Mouse (Mus musculus): ENCODE measurements at regions not wholly inside any gene's neighbourhood (a gene's known extent, or its start where the extent isn't known, plus 50 kb on each side); places are given as distances from the start of the nearest gene placed in this dataset.

GRCm38 (mm10) chr12:17481687-17482086, 62.9 kb upstream of the Odc1 start:
- Histone ChIP-seq H3K27ac (replicated peaks) (no peak overlapping the region), H3K4me2 (no peak overlapping the region), H3K4me1 (replicated peaks) (peaks cover 4% of the 10 kb centered on the region), H3K27me3 (0 out of 2 replicates have a peak, but pooled peaks cover 8% of the 10 kb centered on the region), H3K9ac (no peak overlapping the region), H3K4me3 (replicated peaks) (no peak overlapping the region), H3K9me3 (replicated peaks) (no peaks in the 10 kb centered on the region), H3K36me3 (replicated peaks) (no peaks in the 10 kb centered on the region)
- WGBS (ENCODE audit: insufficient replicate concordance): 86% methylated on average over 9 of the region's 9 CpGs
- no peak for ATAC-seq (ENCODE audit: insufficient read depth)

- no peak for ATAC-seq (ENCODE audit: insufficient read depth)
- WGBS (ENCODE audit: insufficient replicate concordance): 83% methylated on average over 13 of the region's 13 CpGs
These were observed 62.4 kb upstream of the Odc1 start for GRCm38 (mm10) chr12:17482196-17482595.

GRCm38 (mm10) chr12:17484448-17484847, 60.1 kb upstream of the Odc1 start:
- H3K4me2 ChIP-seq: no peak overlapping the region
- H3K9ac ChIP-seq: no peak overlapping the region
- 0 out of 2 replicates have a peak, but pooled peaks cover 4% of the 10 kb centered on the region for H3K27me3 ChIP-seq
- no peaks in the 10 kb centered on the region for H3K9me3 ChIP-seq (replicated peaks)
- H3K36me3 ChIP-seq (replicated peaks): no peaks in the 10 kb centered on the region
- 43% methylated on average over 9 of the region's 9 CpGs for WGBS (ENCODE audit: insufficient replicate concordance)
- H3K4me1 ChIP-seq (replicated peaks): peaks cover 17% of the 10 kb centered on the region
- H3K27ac ChIP-seq (replicated peaks): no peak overlapping the region
- no peak for ATAC-seq (ENCODE audit: insufficient read depth)
- no peak overlapping the region for H3K4me3 ChIP-seq (replicated peaks)

More at GRCm38 (mm10) chr12:17482196-17482595, 62.4 kb upstream of the Odc1 start:
- Histone ChIP-seq H3K4me3 (replicated peaks) (no peak overlapping the region), H3K27me3 (0 out of 2 replicates have a peak, but pooled peaks cover 8% of the 10 kb centered on the region), H3K4me1 (replicated peaks) (peaks cover 6% of the 10 kb centered on the region), H3K4me2 (no peak overlapping the region), H3K27ac (replicated peaks) (no peak overlapping the region), H3K9ac (no peak overlapping the region), H3K9me3 (replicated peaks) (no peaks in the 10 kb centered on the region), H3K36me3 (replicated peaks) (no peaks in the 10 kb centered on the region)

GRCm38 (mm10) chr12:17486062-17486770, 58.4 kb upstream of the Odc1 start:
- no peaks in the 10 kb centered on the region for H3K36me3 ChIP-seq (replicated peaks)
- H3K4me2 ChIP-seq: no peak overlapping the region
- 54% methylated on average over 9 of the region's 9 CpGs for WGBS (ENCODE audit: insufficient replicate concordance)
- ATAC-seq (ENCODE audit: insufficient read depth): no peak
- no peaks in the 10 kb centered on the region for H3K9me3 ChIP-seq (replicated peaks)
- H3K4me1 ChIP-seq (replicated peaks): peaks cover 17% of the 10 kb centered on the region
- no peak overlapping the region for H3K4me3 ChIP-seq (replicated peaks)
- no peaks in the 10 kb centered on the region for H3K27me3 ChIP-seq
- no peak overlapping the region for H3K9ac ChIP-seq
- H3K27ac ChIP-seq (replicated peaks): no peak overlapping the region

GRCm38 (mm10) chr12:17487336-17487735, 57.3 kb upstream of the Odc1 start:
- no peak overlapping the region for H3K9ac ChIP-seq
- no peaks in the 10 kb centered on the region for H3K36me3 ChIP-seq (replicated peaks)
- no peaks in the 10 kb centered on the region for H3K9me3 ChIP-seq (replicated peaks)
- H3K27me3 ChIP-seq: no peaks in the 10 kb centered on the region
- no peak overlapping the region for H3K4me2 ChIP-seq
- H3K27ac ChIP-seq (replicated peaks): 0 out of 2 replicates have a peak overlapping the region, but pooled peaks have one; percentile 9
- 44% methylated on average over 1 of the region's 1 CpGs for WGBS (ENCODE audit: insufficient replicate concordance)
- H3K4me1 ChIP-seq (replicated peaks): peaks cover 19% of the 10 kb centered on the region
- no peak for ATAC-seq (ENCODE audit: insufficient read depth)
- H3K4me3 ChIP-seq (replicated peaks): no peak overlapping the region

GRCm38 (mm10) chr12:17488203-17488602, 56.4 kb upstream of the Odc1 start:
- ATAC-seq (ENCODE audit: insufficient read depth): no peak
- WGBS (ENCODE audit: insufficient replicate concordance): 65% methylated on average over 1 of the region's 1 CpGs
- no peaks in the 10 kb centered on the region for H3K27me3 ChIP-seq
- H3K4me3 ChIP-seq (replicated peaks): no peak overlapping the region
- H3K27ac ChIP-seq (replicated peaks): no peak overlapping the region
- no peaks in the 10 kb centered on the region for H3K9me3 ChIP-seq (replicated peaks)
- H3K4me1 ChIP-seq (replicated peaks): peaks cover 28% of the 10 kb centered on the region
- H3K9ac ChIP-seq: no peak overlapping the region
- no peaks in the 10 kb centered on the region for H3K36me3 ChIP-seq (replicated peaks)
- no peak overlapping the region for H3K4me2 ChIP-seq

GRCm38 (mm10) chr12:17489971-17490370, 54.6 kb upstream of the Odc1 start:
- Histone ChIP-seq H3K9me3 (replicated peaks) (no peaks in the 10 kb centered on the region), H3K4me2 (no peak overlapping the region), H3K36me3 (replicated peaks) (no peaks in the 10 kb centered on the region), H3K4me3 (replicated peaks) (no peak overlapping the region), H3K4me1 (replicated peaks) (peaks cover 41% of the 10 kb centered on the region), H3K27me3 (peaks cover 14% of the 10 kb centered on the region; the same call in 1 of the 2 replicates), H3K9ac (no peak overlapping the region), H3K27ac (replicated peaks) (no peak overlapping the region)
- WGBS (ENCODE audit: insufficient replicate concordance): 72% methylated on average over 3 of the region's 3 CpGs
- ATAC-seq (ENCODE audit: insufficient read depth): no peak

GRCm38 (mm10) chr12:17492574-17492973, 52.0 kb upstream of the Odc1 start:
- no peak overlapping the region for H3K4me2 ChIP-seq

GRCm38 (mm10) chr12:17493053-17493452, 51.5 kb upstream of the Odc1 start:
- peak overlapping the region; percentile 7; the same call in 1 of the 2 replicates for H3K4me2 ChIP-seq
- ATAC-seq (ENCODE audit: insufficient read depth): peak; percentile 59; the same call in 1 of the 2 replicates

More at GRCm38 (mm10) chr12:17492574-17492973, 52.0 kb upstream of the Odc1 start:
- 60% methylated on average over 4 of the region's 4 CpGs for WGBS (ENCODE audit: insufficient replicate concordance)
- no peak overlapping the region for H3K27ac ChIP-seq (replicated peaks)
- ATAC-seq (ENCODE audit: insufficient read depth): peak; percentile 17; the same call in 1 of the 2 replicates
- no peak overlapping the region for H3K4me3 ChIP-seq (replicated peaks)
- no peaks in the 10 kb centered on the region for H3K36me3 ChIP-seq (replicated peaks)
- peaks cover 47% of the 10 kb centered on the region for H3K4me1 ChIP-seq (replicated peaks)
- H3K27me3 ChIP-seq: peaks cover 29% of the 10 kb centered on the region
- no peaks in the 10 kb centered on the region for H3K9me3 ChIP-seq (replicated peaks)
- no peak overlapping the region for H3K9ac ChIP-seq

GRCm38 (mm10) chr12:17493810-17494209, 50.8 kb upstream of the Odc1 start:
- ATAC-seq (ENCODE audit: insufficient read depth): no peak
- no peaks in the 10 kb centered on the region for H3K9me3 ChIP-seq (replicated peaks)
- H3K4me3 ChIP-seq (replicated peaks): no peak overlapping the region
- H3K27ac ChIP-seq (replicated peaks): no peak overlapping the region
- H3K9ac ChIP-seq: no peak overlapping the region
- no peaks in the 10 kb centered on the region for H3K36me3 ChIP-seq (replicated peaks)
- H3K4me2 ChIP-seq: no peak overlapping the region
- WGBS (ENCODE audit: insufficient replicate concordance): 55% methylated on average over 3 of the region's 3 CpGs
- H3K27me3 ChIP-seq: peaks cover 29% of the 10 kb centered on the region
- peaks cover 39% of the 10 kb centered on the region for H3K4me1 ChIP-seq (replicated peaks)

More at GRCm38 (mm10) chr12:17493053-17493452, 51.5 kb upstream of the Odc1 start:
- no peaks in the 10 kb centered on the region for H3K9me3 ChIP-seq (replicated peaks)
- no peak overlapping the region for H3K27ac ChIP-seq (replicated peaks)
- H3K36me3 ChIP-seq (replicated peaks): no peaks in the 10 kb centered on the region
- H3K9ac ChIP-seq: no peak overlapping the region
- no peak overlapping the region for H3K4me3 ChIP-seq (replicated peaks)
- peaks cover 29% of the 10 kb centered on the region for H3K27me3 ChIP-seq
- peaks cover 46% of the 10 kb centered on the region for H3K4me1 ChIP-seq (replicated peaks)
- 54% methylated on average over 7 of the region's 7 CpGs for WGBS (ENCODE audit: insufficient replicate concordance)
